Mouse (Mus musculus) kidney, embryonic 14.5 days (tissue): ENCODE data around the gene Chrne. TPM values are rescaled to one million over a fixed set of nuclear protein-coding genes. Genes with fewer than 3 reads are reported as not detected.
A peak's percentile ranks its signal among the peaks of the same experiment; 100 is the strongest.

Experiments used
- ATAC-seq: fragments of 200-750 bp; cut with Nextera tagmentation; 2 replicates; pipeline ENCODE4 v1.8.0; 2017; ENCODE audit warnings: moderate number of reproducible peaks, mild to moderate bottlenecking, moderate TSS enrichment, moderate library complexity; ENCODE audit not compliant: low FRiP score, low TSS enrichment
- H3K27ac ChIP-seq: fragments of 300-500 bp; sonication (generic); 2 replicates; pipeline ENCODE4 v1.5.1; 2014; ENCODE audit warnings: low read depth, mild to moderate bottlenecking, low read length, moderate library complexity, mixed read lengths
- H3K27me3 ChIP-seq: fragments of 300-500 bp; sonication (generic); 2 replicates; pipeline ENCODE4 v1.6.1; 2014; ENCODE audit warnings: mild to moderate bottlenecking, low read length; ENCODE audit not compliant: control insufficient read depth, insufficient read depth
- H3K36me3 ChIP-seq: fragments of 300-500 bp; sonication (generic); 2 replicates; pipeline ENCODE4 v1.6.1; 2014; ENCODE audit warnings: low read length, mixed read lengths; ENCODE audit not compliant: control insufficient read depth, insufficient read depth
- H3K4me1 ChIP-seq: fragments of 300-500 bp; sonication (generic); 2 replicates; pipeline ENCODE4 v1.6.1; 2014; ENCODE audit warnings: low read length, mixed read lengths; ENCODE audit not compliant: control insufficient read depth, insufficient read depth
- H3K4me2 ChIP-seq: fragments of 300-500 bp; sonication (generic); replicated peaks from 2 replicates; pipeline ENCODE4 v1.6.1; 2014; ENCODE audit warnings: low read depth, mild to moderate bottlenecking, low read length
- H3K4me3 ChIP-seq: fragments of 300-500 bp; sonication (generic); 2 replicates; pipeline ENCODE4 v1.5.1; 2014; ENCODE audit warnings: mild to moderate bottlenecking, low read length
- H3K9ac ChIP-seq: fragments of 300-500 bp; sonication (generic); 2 replicates; pipeline ENCODE4 v1.6.1; 2014; ENCODE audit warnings: low read depth, mild to moderate bottlenecking, low read length, moderate library complexity
- H3K9me3 ChIP-seq: fragments of 300-500 bp; sonication (generic); 2 replicates; pipeline ENCODE4 v1.6.1; 2016; ENCODE audit warnings: low read length; ENCODE audit not compliant: control insufficient read depth
- WGBS: fragments of 180-500 bp; shearing (Covaris S2); extraction: QIAGEN DNeasy Blood & Tissue Kit; methylation state at CpG from one replicate; pipeline ENCODE4 v1.1.7; 2014; 5-methylcytosine and 5-hydroxymethylcytosine counted together
- polyA plus RNA-seq: library from polyadenylated mRNA; unstranded; fragments of >200 nt; fragmentation: Nextera tagmentation; extraction: Ambion mirVana; gene quantifications from 2 replicates; pipeline ENCODE4 v1.2.1, GENCODE M21; 2014

The Chrne gene
- polyA plus RNA-seq, 1 experiment from 2014 or later = not detected

DNA sequence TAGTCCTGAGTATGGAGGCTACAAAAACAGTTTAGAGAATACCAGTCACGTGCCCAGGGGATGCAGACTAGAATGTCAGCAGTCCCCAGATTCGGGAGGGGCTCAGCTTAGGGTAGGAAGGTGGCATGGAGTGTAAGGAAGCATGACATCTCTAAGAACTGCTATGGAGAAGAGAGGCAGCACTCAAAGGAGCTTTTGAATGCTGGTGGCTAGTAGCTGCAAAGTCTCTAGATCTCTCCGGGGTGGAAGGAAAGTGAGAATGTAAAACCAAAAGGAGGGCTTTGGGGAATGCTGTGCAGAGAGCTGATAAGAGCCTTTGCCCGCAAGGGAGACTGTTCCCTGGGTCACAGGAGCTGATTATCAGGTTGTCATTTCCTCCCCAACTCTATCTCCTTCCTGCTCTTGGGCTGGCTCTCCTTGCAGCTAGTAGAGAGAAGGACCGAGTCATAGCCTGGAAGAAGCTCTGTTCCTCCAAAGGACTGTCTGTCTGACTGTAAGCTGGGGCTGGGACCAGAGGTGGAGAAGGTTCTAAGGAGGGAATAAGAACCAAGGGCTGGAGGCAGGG lies 19.8 kb upstream of the Chrne start, which contains the start of gene Gp1ba:
Gene Gp1ba, plus strand, starts transcription at position 409 of the 565 bp plus-strand sequence.
- WGBS = 43% methylated on average over 5 of the region's 5 CpGs
- Histone ChIP-seq H3K4me1 (no peaks in the 10 kb centered on the region), H3K9ac (peak within 1 kb of the TSS; percentile 31; the same call in 1 of the 2 replicates), H3K9me3 (no peaks in the 10 kb centered on the region), H3K27me3 (no peaks in the 10 kb centered on the region), H3K4me3 (no peak within 1 kb of the TSS), H3K4me2 (no peak within 1 kb of the TSS), H3K27ac (no peak within 1 kb of the TSS), H3K36me3 (peaks cover 7% of the 10 kb centered on the region; the same call in 1 of the 2 replicates)
- ATAC-seq = no peak

DNA sequence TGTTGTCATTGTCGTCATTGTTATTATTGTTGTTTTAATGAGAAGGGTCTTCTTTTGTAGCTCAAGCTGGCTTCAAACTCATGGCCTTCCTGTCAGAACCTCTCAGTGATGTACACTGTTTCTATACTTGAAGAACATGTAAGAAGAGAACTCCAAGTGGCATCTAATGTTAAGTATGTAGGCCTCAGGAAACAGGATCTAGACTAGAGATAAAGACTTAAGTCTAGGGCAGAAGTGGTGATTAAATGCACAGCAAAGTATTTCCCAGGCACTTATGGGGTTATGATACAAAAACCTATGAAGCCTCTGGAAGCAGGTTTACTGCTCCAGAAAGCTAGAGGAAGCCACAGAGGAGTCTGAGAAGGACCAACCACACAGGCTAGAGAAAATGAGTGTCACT lies 19.3 kb upstream of the Chrne start:
- Histone ChIP-seq H3K9me3 (no peaks in the 10 kb centered on the region), H3K4me3 (no peak overlapping the region), H3K4me1 (no peaks in the 10 kb centered on the region), H3K27ac (no peak overlapping the region), H3K36me3 (peaks cover 4% of the 10 kb centered on the region; the same call in 1 of the 2 replicates), H3K9ac (peak overlapping the region; percentile 31; the same call in 1 of the 2 replicates), H3K27me3 (no peaks in the 10 kb centered on the region), H3K4me2 (no peak overlapping the region)
- 95% methylated on average over 1 of the region's 1 CpGs for WGBS
- ATAC-seq = no peak

DNA sequence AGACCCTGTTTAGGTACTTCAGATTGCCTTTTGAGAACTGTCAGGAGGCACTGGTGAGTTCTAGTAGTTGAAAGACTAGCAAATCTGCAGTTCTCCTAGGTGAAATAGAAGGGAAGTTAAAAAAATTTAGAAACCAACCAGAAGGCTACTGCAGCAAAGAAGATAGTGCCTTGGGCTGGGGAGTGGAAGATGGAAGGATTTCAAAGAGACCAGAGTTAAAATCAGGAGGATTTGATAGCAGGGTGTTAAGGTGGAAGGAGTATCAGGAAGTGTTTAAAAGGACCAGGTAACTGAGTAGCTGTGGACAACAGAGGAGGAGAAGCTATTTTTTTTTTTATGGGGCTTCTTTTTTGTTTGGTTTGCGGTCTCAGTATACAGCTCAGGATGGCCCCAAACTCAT lies 18.7 kb upstream of the Chrne start:
- no peaks in the 10 kb centered on the region for H3K9me3 ChIP-seq
- H3K27me3 ChIP-seq = no peaks in the 10 kb centered on the region
- H3K4me1 ChIP-seq = no peaks in the 10 kb centered on the region
- H3K4me3 ChIP-seq = no peak overlapping the region
- ATAC-seq = no peak
- no peak overlapping the region for H3K27ac ChIP-seq
- WGBS = 100% methylated on average over 1 of the region's 1 CpGs
- H3K9ac ChIP-seq = no peak overlapping the region
- H3K36me3 ChIP-seq = peaks cover under 1% of the 10 kb centered on the region; the same call in 1 of the 2 replicates
- no peak overlapping the region for H3K4me2 ChIP-seq

DNA sequence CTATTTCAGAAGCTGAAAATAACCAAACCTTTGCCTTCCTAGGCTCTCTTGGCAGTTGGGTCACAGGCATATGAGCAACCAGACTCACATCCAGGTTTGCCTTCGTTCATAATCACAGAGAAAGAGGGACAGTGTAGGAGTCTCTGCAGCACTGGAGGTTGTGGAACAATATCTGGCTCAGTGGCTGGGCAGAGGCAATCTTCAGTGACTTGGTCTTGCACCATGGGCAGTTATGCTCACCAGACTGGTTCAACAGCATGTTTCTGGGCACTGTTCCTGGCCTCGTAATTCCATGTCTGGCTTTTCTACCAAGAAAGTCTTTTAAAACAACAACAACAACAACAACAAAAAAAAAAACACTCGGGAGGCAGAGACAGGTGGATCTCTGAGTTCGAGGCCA lies 16.6 kb upstream of the Chrne start:
- H3K36me3 ChIP-seq = no peaks in the 10 kb centered on the region
- WGBS = 75% methylated on average over 4 of the region's 4 CpGs
- H3K9me3 ChIP-seq = no peaks in the 10 kb centered on the region
- ATAC-seq = no peak
- H3K4me1 ChIP-seq = no peaks in the 10 kb centered on the region
- H3K9ac ChIP-seq = no peak overlapping the region
- no peak overlapping the region for H3K4me3 ChIP-seq
- no peak overlapping the region for H3K27ac ChIP-seq
- no peak overlapping the region for H3K4me2 ChIP-seq
- H3K27me3 ChIP-seq = no peaks in the 10 kb centered on the region

DNA sequence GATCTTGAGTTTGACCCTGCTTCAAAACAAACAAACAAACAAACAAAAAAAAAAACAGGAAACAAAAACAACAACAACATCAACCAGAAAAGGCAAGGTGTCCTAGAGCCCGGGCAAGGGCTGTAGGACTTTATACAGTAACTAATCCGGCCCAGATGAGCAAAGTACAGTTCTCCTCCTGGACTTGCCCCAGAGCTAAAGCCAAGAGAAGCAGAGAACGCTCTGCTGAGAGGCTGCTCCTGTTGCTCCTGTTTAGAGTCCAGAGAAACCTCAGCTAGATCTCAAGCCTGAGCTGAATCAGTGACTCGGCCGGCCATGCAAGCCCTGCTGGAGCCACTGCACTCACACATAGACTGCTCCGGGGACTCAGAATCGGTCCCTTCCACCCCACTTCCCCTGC lies 11.1 kb upstream of the Chrne start:
- 80% methylated on average over 7 of the region's 7 CpGs for WGBS
- no peaks in the 10 kb centered on the region for H3K9me3 ChIP-seq
- no peak overlapping the region for H3K9ac ChIP-seq
- H3K27ac ChIP-seq = no peak overlapping the region
- H3K4me3 ChIP-seq = no peak overlapping the region
- no peak for ATAC-seq
- H3K4me2 ChIP-seq = no peak overlapping the region
- no peaks in the 10 kb centered on the region for H3K4me1 ChIP-seq
- H3K27me3 ChIP-seq = no peaks in the 10 kb centered on the region
- no peaks in the 10 kb centered on the region for H3K36me3 ChIP-seq

DNA sequence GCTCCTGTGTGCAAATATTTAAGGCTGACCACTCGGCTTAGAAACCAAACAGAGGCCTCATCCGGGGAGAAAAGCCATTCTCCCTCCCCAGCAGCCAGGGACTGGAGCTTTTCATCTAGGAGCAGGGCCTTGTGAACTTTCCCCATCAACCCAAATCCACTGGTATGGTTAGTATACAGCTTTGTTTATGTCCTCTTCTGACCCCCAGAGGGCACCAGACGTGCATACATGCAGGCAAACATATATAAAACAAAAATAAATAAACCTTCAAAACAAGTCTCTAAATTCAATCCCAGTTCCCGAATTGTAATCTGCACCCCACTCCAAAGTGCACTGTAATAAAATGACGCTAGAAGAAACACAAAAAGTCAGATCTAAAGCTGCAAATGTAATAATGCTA lies 10.5 kb upstream of the Chrne start:
- Histone ChIP-seq H3K4me2 (no peak overlapping the region), H3K4me3 (no peak overlapping the region), H3K4me1 (no peaks in the 10 kb centered on the region), H3K9me3 (no peaks in the 10 kb centered on the region), H3K9ac (no peak overlapping the region), H3K36me3 (no peaks in the 10 kb centered on the region), H3K27me3 (no peaks in the 10 kb centered on the region), H3K27ac (no peak overlapping the region)
- ATAC-seq = no peak
- 60% methylated on average over 5 of the region's 5 CpGs for WGBS

DNA sequence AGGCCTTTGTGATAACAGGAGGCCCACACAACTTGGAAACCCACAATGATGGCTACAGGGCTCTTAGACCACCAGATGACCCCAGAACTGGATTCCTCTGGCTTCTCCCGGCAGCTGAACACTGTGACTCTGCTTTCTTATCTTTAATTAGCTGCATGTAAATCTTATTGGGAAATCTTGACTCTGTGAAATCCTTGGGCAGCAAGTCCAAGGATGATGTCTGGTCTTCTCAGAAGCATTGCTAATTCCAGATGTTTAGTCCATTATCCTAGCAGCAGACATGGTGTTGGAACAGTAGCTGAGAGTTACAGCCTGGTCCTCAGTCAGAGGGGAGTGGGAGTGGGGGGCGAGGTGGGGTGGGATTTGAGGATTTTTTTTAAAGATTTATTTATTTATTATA lies 9.4 kb upstream of the Chrne start:
- no peaks in the 10 kb centered on the region for H3K27me3 ChIP-seq
- no peaks in the 10 kb centered on the region for H3K36me3 ChIP-seq
- no peaks in the 10 kb centered on the region for H3K9me3 ChIP-seq
- no peak overlapping the region for H3K4me3 ChIP-seq
- no peak overlapping the region for H3K9ac ChIP-seq
- no peak overlapping the region for H3K4me2 ChIP-seq
- no peak for ATAC-seq
- 56% methylated on average over 2 of the region's 2 CpGs for WGBS
- H3K4me1 ChIP-seq = no peaks in the 10 kb centered on the region
- H3K27ac ChIP-seq = no peak overlapping the region

DNA sequence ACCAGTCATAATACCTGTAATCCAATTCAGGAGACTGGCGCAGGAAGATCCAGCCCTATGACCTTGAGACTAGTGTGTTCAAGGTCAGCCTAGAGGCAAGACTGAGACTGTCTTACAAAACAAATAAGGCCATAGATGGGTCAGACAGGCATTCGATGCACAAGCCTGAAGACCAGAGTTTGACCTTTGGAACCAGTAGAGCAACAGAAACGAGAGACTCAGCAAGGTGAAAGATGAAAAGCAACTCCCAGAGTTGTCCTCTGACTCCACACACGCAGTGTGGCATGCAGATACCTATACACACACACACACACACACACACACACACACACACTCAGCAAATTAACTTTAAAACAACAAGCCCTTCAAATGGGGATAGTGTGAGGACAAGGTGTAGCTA lies 7.9 kb upstream of the Chrne start:
- no peak overlapping the region for H3K27ac ChIP-seq
- H3K4me1 ChIP-seq = no peaks in the 10 kb centered on the region
- no peak for ATAC-seq
- H3K4me3 ChIP-seq = no peak overlapping the region
- H3K9ac ChIP-seq = no peak overlapping the region
- no peaks in the 10 kb centered on the region for H3K9me3 ChIP-seq
- no peaks in the 10 kb centered on the region for H3K27me3 ChIP-seq
- H3K4me2 ChIP-seq = no peak overlapping the region
- H3K36me3 ChIP-seq = no peaks in the 10 kb centered on the region
- WGBS = 59% methylated on average over 4 of the region's 4 CpGs

DNA sequence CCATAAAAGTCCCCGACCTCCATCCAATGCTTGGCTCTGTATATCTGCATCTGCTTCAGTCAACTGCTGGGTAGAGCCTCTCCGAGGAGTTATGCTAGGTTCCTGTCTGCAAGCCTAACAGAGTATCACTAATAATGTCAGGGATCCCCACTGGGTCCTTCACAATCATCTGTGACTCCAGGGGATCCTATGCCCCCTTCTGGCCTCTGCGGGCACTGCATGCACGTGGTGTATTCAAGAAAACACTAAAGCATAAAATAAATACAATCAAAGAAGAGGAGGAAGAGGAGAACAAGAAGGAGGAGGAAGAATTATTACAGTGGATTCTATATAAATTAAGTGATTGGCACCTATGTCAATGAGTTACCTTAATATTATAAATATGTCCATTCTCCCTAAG lies 6.5 kb upstream of the Chrne start:
- WGBS = 55% methylated on average over 4 of the region's 4 CpGs
- no peak for ATAC-seq
- Histone ChIP-seq H3K27me3 (no peaks in the 10 kb centered on the region), H3K4me3 (no peak overlapping the region), H3K4me2 (no peak overlapping the region), H3K9me3 (no peaks in the 10 kb centered on the region), H3K4me1 (no peaks in the 10 kb centered on the region), H3K9ac (no peak overlapping the region), H3K36me3 (no peaks in the 10 kb centered on the region), H3K27ac (no peak overlapping the region)
